29 mouse cellular contexts compared by ENCODE assay signal in the genomic region with DNA sequence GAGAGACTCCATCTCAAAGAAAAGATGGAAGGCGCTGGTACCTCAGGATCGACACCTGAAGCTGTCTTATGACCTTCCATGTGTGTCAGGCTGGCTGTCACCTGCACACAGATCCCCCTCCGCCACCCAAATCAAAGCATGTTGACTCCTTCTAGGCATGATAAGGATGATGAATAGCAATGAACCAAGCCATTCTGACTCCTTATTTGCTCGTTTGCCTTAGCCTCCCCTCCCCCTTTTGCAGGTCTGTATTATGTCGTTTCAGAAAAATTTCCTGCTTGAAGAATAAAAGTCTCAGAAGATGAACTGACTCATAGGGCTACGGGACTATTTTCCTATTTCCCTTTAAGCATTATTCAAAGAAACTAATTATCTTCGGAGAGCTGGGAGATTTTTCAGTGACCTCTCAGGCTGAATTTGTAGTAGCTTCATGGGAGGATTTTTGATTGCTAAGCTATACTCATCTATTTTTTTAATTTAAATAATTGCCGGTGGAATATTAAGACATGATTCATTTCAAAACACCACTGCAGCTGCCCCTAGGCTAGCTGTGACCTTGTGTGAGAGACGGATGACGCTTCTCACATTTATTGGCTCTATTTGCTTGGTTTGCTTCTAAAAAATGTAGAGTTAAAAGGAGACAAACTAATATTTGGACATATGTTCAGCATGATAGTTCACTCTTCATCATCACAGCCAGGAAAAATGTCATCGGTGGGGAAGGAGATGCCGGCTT.
A peak's percentile ranks its signal among the peaks of the same experiment; 100 is the strongest.
DNase-seq lines count a peak whose midpoint lies in the region; ATAC-seq and TF ChIP-seq lines count a peak whose summit lies in the region.
"Had no signal": no experiment of that assay in that cellular context is flagged by ENCODE, and none has a peak within 500 bp of the region (broad histone marks: within the 10 kb centered on the region; RNA-seq: fewer than 3 reads in every experiment).

No protein-coding gene starts in this region.

- TF ChIP-seq CTCF in hindbrain, postnatal 0 days (IDR thresholded peaks at IDR 0.05; ENCODE audit: low read depth) = no peak

- intact Hi-C loops in left cerebral cortex, postnatal 25 days (cut with DNase I) = no loop called here

- H3K36me3 ChIP-seq in forebrain, embryonic 13.5 days (ENCODE audit: poor library complexity, severe bottlenecking) = no peaks in the 10 kb centered on the region
- H3K36me3 ChIP-seq in forebrain, embryonic 11.5 days (ENCODE audit: control insufficient read depth, insufficient read depth, low read length) = no peaks in the 10 kb centered on the region
- no peaks in the 10 kb centered on the region for H3K36me3 ChIP-seq in midbrain, embryonic 12.5 days
- no peaks in the 10 kb centered on the region for H3K36me3 ChIP-seq in midbrain, embryonic 11.5 days (ENCODE audit: control insufficient read depth, insufficient read depth, low read length)
- H3K36me3 ChIP-seq in hindbrain, postnatal 0 days (ENCODE audit: insufficient read depth, low read length) = no peaks in the 10 kb centered on the region
- H3K36me3 ChIP-seq in neural tube, embryonic 14.5 days (ENCODE audit: control insufficient read depth, insufficient read depth, low read length) = no peaks in the 10 kb centered on the region
- H3K36me3 ChIP-seq: embryonic facial prominence, embryonic 12.5 days; liver, embryonic 13.5 days; stomach, embryonic 15.5 days had no signal

- no peak for DNase-seq in forebrain, embryonic 11.5 days (ENCODE audit: low spot score)
- no peak for DNase-seq in midbrain, embryonic 11.5 days (ENCODE audit: low spot score, missing footprints)
- DNase-seq in hindbrain, postnatal 0 days (ENCODE audit: low spot score) = peak; percentile 30
- no peak for DNase-seq in left cerebral cortex, postnatal 25 days (ENCODE audit: low spot score in 2 of 2)
- no peak for DNase-seq in cerebellum, postnatal 14 days
- DNase-seq: adrenal gland, adult 2 months; cerebellum, adult 11 months; cerebellum, adult 9-10 months; embryo, embryonic 11 days; gastrocnemius, postnatal 14 days; heart, postnatal 36 days; kidney, adult 18-20 months; kidney, postnatal 36 days; left cerebral cortex, postnatal 4 days; liver, embryonic 13.5 days; lung, adult 18-20 months; right cerebral cortex, postnatal 25 days had no signal

- H3K4me3 ChIP-seq in forebrain, embryonic 13.5 days = no peak overlapping the region
- H3K4me3 ChIP-seq in forebrain, embryonic 11.5 days (ENCODE audit: low read depth, low read length) = no peak overlapping the region
- no peak overlapping the region for H3K4me3 ChIP-seq in midbrain, embryonic 12.5 days
- H3K4me3 ChIP-seq in midbrain, embryonic 11.5 days (ENCODE audit: low read depth, low read length) = no peak overlapping the region
- no peak overlapping the region for H3K4me3 ChIP-seq in hindbrain, postnatal 0 days (ENCODE audit: low read length)
- no peak overlapping the region for H3K4me3 ChIP-seq in neural tube, embryonic 14.5 days (ENCODE audit: low read depth, low read length)
- H3K4me3 ChIP-seq: embryonic facial prominence, embryonic 12.5 days; liver, embryonic 13.5 days; myocyte; stomach, embryonic 15.5 days had no signal

- H3K9ac ChIP-seq in forebrain, embryonic 13.5 days = no peak overlapping the region
- H3K9ac ChIP-seq in forebrain, embryonic 11.5 days (ENCODE audit: low read length) = no peak overlapping the region
- no peak overlapping the region for H3K9ac ChIP-seq in midbrain, embryonic 12.5 days (replicated peaks)
- no peak overlapping the region for H3K9ac ChIP-seq in midbrain, embryonic 11.5 days (ENCODE audit: low read length)
- no peak overlapping the region for H3K9ac ChIP-seq in hindbrain, postnatal 0 days (replicated peaks; ENCODE audit: low read length)
- no peak overlapping the region for H3K9ac ChIP-seq in neural tube, embryonic 14.5 days (replicated peaks; ENCODE audit: low read depth, low read length)
- H3K9ac ChIP-seq: embryonic facial prominence, embryonic 12.5 days; liver, embryonic 13.5 days; stomach, embryonic 15.5 days had no signal

- no peaks in the 10 kb centered on the region for H3K9me3 ChIP-seq in forebrain, embryonic 13.5 days (replicated peaks)
- no peaks in the 10 kb centered on the region for H3K9me3 ChIP-seq in forebrain, embryonic 11.5 days (ENCODE audit: control insufficient read depth, low read length)
- H3K9me3 ChIP-seq in midbrain, embryonic 12.5 days = no peaks in the 10 kb centered on the region
- no peaks in the 10 kb centered on the region for H3K9me3 ChIP-seq in midbrain, embryonic 11.5 days (ENCODE audit: control insufficient read depth, low read length)
- H3K9me3 ChIP-seq in hindbrain, postnatal 0 days (ENCODE audit: low read length) = no peaks in the 10 kb centered on the region
- H3K9me3 ChIP-seq in neural tube, embryonic 14.5 days (ENCODE audit: control insufficient read depth, low read length) = no peaks in the 10 kb centered on the region
- H3K9me3 ChIP-seq: embryonic facial prominence, embryonic 12.5 days; liver, embryonic 13.5 days; stomach, embryonic 15.5 days had no signal

- H3K27me3 ChIP-seq in forebrain, embryonic 13.5 days = no peaks in the 10 kb centered on the region
- H3K27me3 ChIP-seq in forebrain, embryonic 11.5 days (ENCODE audit: control insufficient read depth, insufficient read depth, low read length) = no peaks in the 10 kb centered on the region
- H3K27me3 ChIP-seq in midbrain, embryonic 12.5 days = no peaks in the 10 kb centered on the region
- no peaks in the 10 kb centered on the region for H3K27me3 ChIP-seq in midbrain, embryonic 11.5 days (ENCODE audit: control insufficient read depth, insufficient read depth, low read length)
- no peaks in the 10 kb centered on the region for H3K27me3 ChIP-seq in hindbrain, postnatal 0 days (ENCODE audit: insufficient read depth, low read length)
- no peaks in the 10 kb centered on the region for H3K27me3 ChIP-seq in neural tube, embryonic 14.5 days (ENCODE audit: control insufficient read depth, insufficient read depth, low read length)
- H3K27me3 ChIP-seq: CH12.LX; embryonic facial prominence, embryonic 12.5 days; liver, embryonic 13.5 days; stomach, embryonic 15.5 days had no signal

- peaks cover 13% of the 10 kb centered on the region for H3K4me1 ChIP-seq in forebrain, embryonic 13.5 days
- no peaks in the 10 kb centered on the region for H3K4me1 ChIP-seq in forebrain, embryonic 11.5 days (replicated peaks; ENCODE audit: control insufficient read depth, insufficient read depth, low read length)
- H3K4me1 ChIP-seq in midbrain, embryonic 12.5 days = peaks cover 19% of the 10 kb centered on the region
- no peaks in the 10 kb centered on the region for H3K4me1 ChIP-seq in midbrain, embryonic 11.5 days (ENCODE audit: control insufficient read depth, insufficient read depth, low read length)
- H3K4me1 ChIP-seq in hindbrain, postnatal 0 days (ENCODE audit: insufficient read depth, low read length) = no peaks in the 10 kb centered on the region
- H3K4me1 ChIP-seq in neural tube, embryonic 14.5 days (ENCODE audit: control insufficient read depth, insufficient read depth, low read length) = no peaks in the 10 kb centered on the region
- H3K4me1 ChIP-seq: liver, embryonic 13.5 days; stomach, embryonic 15.5 days had no signal

- H3K27ac ChIP-seq in forebrain, embryonic 13.5 days = peak overlapping the region; percentile 40
- no peak overlapping the region for H3K27ac ChIP-seq in forebrain, embryonic 11.5 days (ENCODE audit: low read depth, low read length)
- H3K27ac ChIP-seq in midbrain, embryonic 12.5 days (replicated peaks) = peak overlapping the region; percentile 15
- no peak overlapping the region for H3K27ac ChIP-seq in midbrain, embryonic 11.5 days (ENCODE audit: low read depth, low read length)
- H3K27ac ChIP-seq in hindbrain, postnatal 0 days = peak overlapping the region; percentile 54; the same call in 1 of the 2 replicates
- 0 out of 2 replicates have a peak overlapping the region, but pooled peaks have one; percentile 11 for H3K27ac ChIP-seq in neural tube, embryonic 14.5 days (ENCODE audit: low read depth, low read length)
- H3K27ac ChIP-seq: embryonic facial prominence, embryonic 12.5 days; liver, embryonic 13.5 days; macrophage; stomach, embryonic 15.5 days had no signal

- ATAC-seq in forebrain, embryonic 13.5 days = no peak
- ATAC-seq in forebrain, embryonic 11.5 days (replicated peaks; ENCODE audit: low FRiP score) = no peak
- no peak for ATAC-seq in midbrain, embryonic 12.5 days (ENCODE audit: low FRiP score, low read depth)
- no peak for ATAC-seq in midbrain, embryonic 11.5 days (ENCODE audit: low FRiP score)
- ATAC-seq in hindbrain, postnatal 0 days = no peak
- ATAC-seq in neural tube, embryonic 14.5 days (ENCODE audit: low read depth) = no peak
- ATAC-seq: activated CD4-positive, CD25-positive, alpha-beta regulatory T cell, adult 4 months; inflammation-experienced regulatory T-cells, adult 6 months; lung, postnatal 0 days had no signal

- WGBS in forebrain, embryonic 13.5 days = 66% methylated on average over 12 of the region's 12 CpGs
- WGBS in forebrain, embryonic 11.5 days = 82% methylated on average over 12 of the region's 12 CpGs
- 75% methylated on average over 12 of the region's 12 CpGs for WGBS in midbrain, embryonic 12.5 days
- WGBS in midbrain, embryonic 11.5 days = 84% methylated on average over 12 of the region's 12 CpGs
- WGBS in hindbrain, postnatal 0 days = 53% methylated on average over 12 of the region's 12 CpGs
- WGBS in neural tube, embryonic 14.5 days = 58% methylated on average over 12 of the region's 12 CpGs

- H3K4me2 ChIP-seq in forebrain, embryonic 13.5 days = no peak overlapping the region
- no peak overlapping the region for H3K4me2 ChIP-seq in forebrain, embryonic 11.5 days (ENCODE audit: low read depth, low read length, severe bottlenecking)
- no peak overlapping the region for H3K4me2 ChIP-seq in midbrain, embryonic 12.5 days (replicated peaks)
- H3K4me2 ChIP-seq in midbrain, embryonic 11.5 days = no peak overlapping the region
- no peak overlapping the region for H3K4me2 ChIP-seq in hindbrain, postnatal 0 days (ENCODE audit: low read depth, low read length)
- H3K4me2 ChIP-seq in neural tube, embryonic 14.5 days (ENCODE audit: low read depth, low read length) = no peak overlapping the region
- H3K4me2 ChIP-seq: embryonic facial prominence, embryonic 12.5 days; heart, embryonic 11.5 days; liver, embryonic 13.5 days; stomach, embryonic 15.5 days had no signal

Comparison
In these comparisons a context has a peak if more than half of its experiments do, and no peak if none do; other contexts are left out.
1. H3K27ac ChIP-seq: peak in forebrain, embryonic 13.5 days (single experiment), midbrain, embryonic 12.5 days (single experiment), hindbrain, postnatal 0 days (single experiment) and neural tube, embryonic 14.5 days (single experiment); none in forebrain, embryonic 11.5 days (single experiment) and midbrain, embryonic 11.5 days (single experiment).